Mouse (Mus musculus) limb, embryonic 15.5 days (tissue): ENCODE measurements at regions not wholly inside any gene's neighbourhood (a gene's known extent, or its start where the extent isn't known, plus 50 kb on each side); places are given as distances from the start of the nearest gene placed in this dataset.

ENCODE experiments used
- ATAC-seq: fragments of 200-750 bp; cut with Nextera tagmentation; 2 replicates; pipeline ENCODE4 v1.8.0; 2017; ENCODE audit warnings: low read depth, moderate TSS enrichment; ENCODE audit not compliant: insufficient number of reproducible peaks, low FRiP score, low TSS enrichment
- H3K27ac ChIP-seq: fragments of 300-500 bp; sonication (generic); 2 replicates; pipeline ENCODE4 v1.5.1; 2015; ENCODE audit warnings: moderate library complexity, mild to moderate bottlenecking, inconsistent platforms
- H3K27me3 ChIP-seq: fragments of 300-500 bp; sonication (generic); 2 replicates; pipeline ENCODE4 v1.6.1; 2015; ENCODE audit warnings: inconsistent platforms
- H3K36me3 ChIP-seq: fragments of 300-500 bp; sonication (generic); 2 replicates; pipeline ENCODE4 v1.6.1; 2015; ENCODE audit warnings: inconsistent platforms
- H3K4me1 ChIP-seq: fragments of 300-500 bp; sonication (generic); 2 replicates; pipeline ENCODE4 v1.6.1; 2015; ENCODE audit warnings: inconsistent platforms
- H3K4me2 ChIP-seq: fragments of 300-500 bp; sonication (generic); 2 replicates; pipeline ENCODE4 v1.6.1; 2015; ENCODE audit warnings: mild to moderate bottlenecking, inconsistent platforms
- H3K4me3 ChIP-seq: fragments of 300-500 bp; sonication (generic); 2 replicates; pipeline ENCODE4 v1.5.1; 2015; ENCODE audit warnings: mild to moderate bottlenecking, inconsistent platforms
- H3K9ac ChIP-seq: fragments of 300-500 bp; sonication (generic); 2 replicates; pipeline ENCODE4 v1.6.1; 2015; ENCODE audit warnings: inconsistent platforms
- H3K9me3 ChIP-seq: fragments of 300-500 bp; sonication (generic); 2 replicates; pipeline ENCODE4 v1.6.1; 2016; ENCODE audit warnings: inconsistent platforms
- WGBS: fragments of 180-500 bp; shearing (Covaris S2); methylation state at CpG from one replicate; pipeline ENCODE4 v1.1.7; 2015; 5-methylcytosine and 5-hydroxymethylcytosine counted together

GRCm38 (mm10) chr7:71541467-71541866, 190.2 kb upstream of the Gm10295 start:
- H3K36me3 ChIP-seq = no peaks in the 10 kb centered on the region
- no peaks in the 10 kb centered on the region for H3K4me1 ChIP-seq
- 63% methylated on average over 2 of the region's 2 CpGs for WGBS
- no peak overlapping the region for H3K27ac ChIP-seq
- no peak overlapping the region for H3K4me2 ChIP-seq
- H3K4me3 ChIP-seq = no peak overlapping the region
- no peak overlapping the region for H3K9ac ChIP-seq
- no peaks in the 10 kb centered on the region for H3K9me3 ChIP-seq
- no peaks in the 10 kb centered on the region for H3K27me3 ChIP-seq
- no peak for ATAC-seq

- Histone ChIP-seq H3K27me3 (no peaks in the 10 kb centered on the region), H3K4me1 (peaks cover 12% of the 10 kb centered on the region), H3K9ac (no peak overlapping the region), H3K36me3 (no peaks in the 10 kb centered on the region), H3K4me2 (no peak overlapping the region), H3K27ac (no peak overlapping the region), H3K9me3 (no peaks in the 10 kb centered on the region), H3K4me3 (no peak overlapping the region)
- no peak for ATAC-seq
- 3% methylated on average over 5 of the region's 5 CpGs for WGBS
These were observed 181.8 kb upstream of the Gm10295 start for GRCm38 (mm10) chr7:71533109-71533508.

- Histone ChIP-seq H3K27ac (no peak overlapping the region), H3K27me3 (no peaks in the 10 kb centered on the region), H3K9me3 (no peaks in the 10 kb centered on the region), H3K36me3 (no peaks in the 10 kb centered on the region), H3K4me1 (peaks cover 12% of the 10 kb centered on the region), H3K4me2 (peak overlapping the region; percentile 39), H3K9ac (no peak overlapping the region), H3K4me3 (no peak overlapping the region)
- WGBS = 9% methylated on average over 6 of the region's 6 CpGs
- 0 out of 2 replicates have a peak, but pooled peaks have one; percentile 14 for ATAC-seq
These were observed 180.2 kb upstream of the Gm10295 start for GRCm38 (mm10) chr7:71531496-71531895.

GRCm38 (mm10) chr7:71530922-71531321, 179.6 kb upstream of the Gm10295 start:
- Histone ChIP-seq H3K4me1 (peaks cover 12% of the 10 kb centered on the region), H3K9me3 (no peaks in the 10 kb centered on the region), H3K4me2 (peak overlapping the region; percentile 39), H3K36me3 (no peaks in the 10 kb centered on the region), H3K9ac (no peak overlapping the region), H3K27ac (no peak overlapping the region), H3K27me3 (no peaks in the 10 kb centered on the region), H3K4me3 (no peak overlapping the region)
- WGBS = 43% methylated on average over 4 of the region's 4 CpGs
- ATAC-seq = 0 out of 2 replicates have a peak, but pooled peaks have one; percentile 40

- ATAC-seq = no peak
- H3K4me2 ChIP-seq = no peak overlapping the region
- no peak overlapping the region for H3K9ac ChIP-seq
- no peaks in the 10 kb centered on the region for H3K36me3 ChIP-seq
- 84% methylated on average over 2 of the region's 2 CpGs for WGBS
- H3K27ac ChIP-seq = no peak overlapping the region
- H3K4me1 ChIP-seq = peaks cover under 1% of the 10 kb centered on the region; the same call in 1 of the 2 replicates
- H3K4me3 ChIP-seq = no peak overlapping the region
- no peaks in the 10 kb centered on the region for H3K27me3 ChIP-seq
- no peaks in the 10 kb centered on the region for H3K9me3 ChIP-seq
These were observed 174.9 kb upstream of the Gm10295 start for GRCm38 (mm10) chr7:71526152-71526551.

GRCm38 (mm10) chr7:71524577-71525126, 173.4 kb upstream of the Gm10295 start:
- Histone ChIP-seq H3K36me3 (no peaks in the 10 kb centered on the region), H3K4me3 (no peak overlapping the region), H3K27ac (no peak overlapping the region), H3K27me3 (no peaks in the 10 kb centered on the region), H3K4me2 (no peak overlapping the region), H3K9ac (no peak overlapping the region), H3K4me1 (no peaks in the 10 kb centered on the region), H3K9me3 (no peaks in the 10 kb centered on the region)
- no peak for ATAC-seq

GRCm38 (mm10) chr7:71524119-71524518, 172.8 kb upstream of the Gm10295 start:
- no peak overlapping the region for H3K4me2 ChIP-seq
- no peak for ATAC-seq
- H3K27ac ChIP-seq = no peak overlapping the region
- no peak overlapping the region for H3K9ac ChIP-seq
- no peaks in the 10 kb centered on the region for H3K27me3 ChIP-seq
- H3K4me3 ChIP-seq = no peak overlapping the region
- no peaks in the 10 kb centered on the region for H3K36me3 ChIP-seq
- 68% methylated on average over 2 of the region's 2 CpGs for WGBS
- no peaks in the 10 kb centered on the region for H3K4me1 ChIP-seq
- no peaks in the 10 kb centered on the region for H3K9me3 ChIP-seq

GRCm38 (mm10) chr7:71507379-71507778, 156.1 kb upstream of the Gm10295 start:
- H3K4me3 ChIP-seq = no peak overlapping the region
- H3K4me2 ChIP-seq = no peak overlapping the region
- H3K36me3 ChIP-seq = no peaks in the 10 kb centered on the region
- H3K9me3 ChIP-seq = no peaks in the 10 kb centered on the region
- no peaks in the 10 kb centered on the region for H3K4me1 ChIP-seq
- WGBS = 59% methylated on average over 3 of the region's 3 CpGs
- H3K9ac ChIP-seq = no peak overlapping the region
- ATAC-seq = no peak
- H3K27ac ChIP-seq = no peak overlapping the region
- H3K27me3 ChIP-seq = no peaks in the 10 kb centered on the region

- Histone ChIP-seq H3K9me3 (no peaks in the 10 kb centered on the region), H3K4me2 (no peak overlapping the region), H3K27ac (no peak overlapping the region), H3K9ac (no peak overlapping the region), H3K27me3 (no peaks in the 10 kb centered on the region), H3K4me3 (no peak overlapping the region), H3K36me3 (no peaks in the 10 kb centered on the region), H3K4me1 (no peaks in the 10 kb centered on the region)
- no peak for ATAC-seq
- WGBS = 62% methylated on average over 6 of the region's 6 CpGs
These were observed 149.4 kb upstream of the Gm10295 start for GRCm38 (mm10) chr7:71500719-71501118.

GRCm38 (mm10) chr7:71498123-71498522, 146.8 kb upstream of the Gm10295 start:
- no peak for ATAC-seq
- 30% methylated on average over 7 of the region's 7 CpGs for WGBS

GRCm38 (mm10) chr7:71491128-71491527, 139.8 kb upstream of the Gm10295 start:
- no peaks in the 10 kb centered on the region for H3K36me3 ChIP-seq
- no peak overlapping the region for H3K4me3 ChIP-seq
- no peak overlapping the region for H3K9ac ChIP-seq
- H3K4me1 ChIP-seq = no peaks in the 10 kb centered on the region
- ATAC-seq = no peak
- H3K27me3 ChIP-seq = no peaks in the 10 kb centered on the region
- no peak overlapping the region for H3K27ac ChIP-seq
- no peak overlapping the region for H3K4me2 ChIP-seq
- H3K9me3 ChIP-seq = no peaks in the 10 kb centered on the region
- WGBS = 49% methylated on average over 4 of the region's 4 CpGs

More at GRCm38 (mm10) chr7:71498123-71498522, 146.8 kb upstream of the Gm10295 start:
- Histone ChIP-seq H3K9me3 (no peaks in the 10 kb centered on the region), H3K4me1 (no peaks in the 10 kb centered on the region), H3K4me2 (no peak overlapping the region), H3K27me3 (no peaks in the 10 kb centered on the region), H3K36me3 (no peaks in the 10 kb centered on the region), H3K4me3 (no peak overlapping the region), H3K9ac (no peak overlapping the region), H3K27ac (no peak overlapping the region)

GRCm38 (mm10) chr7:71488016-71488650, 136.8 kb upstream of the Gm10295 start:
- Histone ChIP-seq H3K4me2 (no peak overlapping the region), H3K27me3 (no peaks in the 10 kb centered on the region), H3K4me1 (no peaks in the 10 kb centered on the region), H3K4me3 (no peak overlapping the region), H3K36me3 (no peaks in the 10 kb centered on the region), H3K27ac (no peak overlapping the region), H3K9ac (no peak overlapping the region), H3K9me3 (no peaks in the 10 kb centered on the region)
- WGBS = 79% methylated on average over 7 of the region's 7 CpGs
- ATAC-seq = no peak
